Mouse (Mus musculus): Measurements from ENCODE around the gene Rhox3g.
"Not testable (repeated sequence)": the region's sequence is repeated elsewhere in the genome, so short reads cannot be mapped to it uniquely, and the experiment has no call there.

The Rhox3g gene

DNA sequence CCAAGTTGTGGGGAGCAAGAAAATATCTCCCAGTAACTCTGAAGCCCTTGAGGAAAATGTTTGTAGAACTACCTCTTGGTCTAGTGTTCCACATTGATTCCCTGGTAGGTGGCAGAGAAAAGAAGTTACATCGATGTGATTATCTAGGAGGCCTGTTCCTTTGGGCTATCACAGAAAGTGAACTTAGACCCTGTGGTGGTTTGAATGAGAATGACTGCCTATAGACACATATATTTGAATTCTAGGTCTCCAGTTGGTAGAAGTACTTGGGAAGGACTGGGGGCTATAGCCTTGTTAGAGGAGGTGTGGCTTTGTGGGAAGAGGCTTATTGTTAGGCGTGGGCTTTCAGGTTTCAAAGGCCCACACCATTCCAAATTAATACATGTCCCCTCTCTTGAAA is at the start of gene Rhox3g:
Gene Rhox3g (minus strand): TSS at position 101 of the 400 bp plus-strand sequence.
- DNase-seq (ENCODE audit: low spot score): not testable (repeated sequence)

DNA sequence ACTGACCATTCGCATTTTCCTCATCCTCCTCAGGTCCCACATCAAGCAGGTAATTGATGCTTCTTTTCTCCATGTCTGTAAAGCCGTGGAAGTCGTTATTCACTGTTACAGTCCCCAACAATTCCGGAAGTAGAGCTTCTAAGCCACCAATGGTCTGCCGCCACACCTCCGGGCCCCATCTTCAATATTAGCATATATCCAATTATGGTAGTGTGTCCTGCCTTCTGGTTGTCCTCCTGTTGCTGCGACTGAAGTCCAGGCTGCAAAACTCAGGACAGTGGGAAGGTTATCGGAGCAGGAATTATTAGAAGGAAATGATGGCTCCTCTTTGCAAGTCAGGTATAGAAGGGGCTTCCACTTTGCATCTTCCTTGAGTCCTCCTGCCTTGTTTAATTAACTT is 44.8 kb upstream of the Rhox3g start, which contains the start of gene Rhox2h:
Gene Rhox2h (minus strand): TSS at position 101 of the 400 bp plus-strand sequence.
- not testable (repeated sequence) for DNase-seq (ENCODE audit: low spot score)

DNA sequence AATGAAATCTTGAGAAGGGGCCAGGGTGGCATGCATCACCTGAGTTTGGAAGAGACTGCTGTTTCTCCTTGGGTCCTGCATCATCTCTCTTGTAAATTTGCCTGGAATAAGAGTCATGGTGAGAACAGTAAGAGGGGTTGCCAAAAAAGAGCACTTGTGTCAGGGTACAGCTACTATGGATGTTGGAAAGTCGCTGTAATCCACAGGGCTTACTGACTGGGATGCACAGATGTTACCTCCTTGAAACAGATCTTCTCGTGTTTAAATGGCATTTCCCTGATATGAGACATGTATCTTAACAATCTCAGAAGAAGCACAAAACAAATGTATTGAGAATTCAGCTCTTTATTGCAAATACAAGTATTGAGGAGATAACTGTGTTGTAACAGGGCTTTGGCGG is 40.3 kb upstream of the Rhox3g start, which contains the start of gene Rhox3h:
Gene Rhox3h (minus strand): TSS at position 101 of the 400 bp plus-strand sequence.
- DNase-seq (ENCODE audit: low spot score): not testable (repeated sequence)

DNA sequence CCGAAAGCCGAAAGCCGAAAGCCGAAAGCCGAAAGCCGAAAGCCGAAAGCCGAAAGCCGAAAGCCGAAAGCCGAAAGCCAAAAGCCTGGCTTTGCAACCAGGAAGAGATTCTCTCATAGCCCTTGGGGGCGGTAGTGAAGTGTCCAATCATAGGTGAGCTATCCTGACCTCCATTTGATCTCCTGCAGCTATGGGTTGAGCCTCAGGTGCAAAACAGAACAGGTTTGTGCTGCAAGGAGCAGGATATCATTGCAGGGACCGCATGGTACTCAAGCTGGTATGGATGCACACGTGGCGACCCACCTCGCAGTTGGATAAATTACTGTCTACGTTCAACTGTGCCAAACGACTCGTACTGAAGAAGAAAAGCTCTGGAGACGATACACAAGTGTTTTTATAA is 22.8 kb upstream of the Rhox3g start, which contains the start of gene Rhox4g:
Gene Rhox4g (minus strand): TSS at position 101 of the 400 bp plus-strand sequence.
- not testable (repeated sequence) for DNase-seq (ENCODE audit: low spot score)

DNA sequence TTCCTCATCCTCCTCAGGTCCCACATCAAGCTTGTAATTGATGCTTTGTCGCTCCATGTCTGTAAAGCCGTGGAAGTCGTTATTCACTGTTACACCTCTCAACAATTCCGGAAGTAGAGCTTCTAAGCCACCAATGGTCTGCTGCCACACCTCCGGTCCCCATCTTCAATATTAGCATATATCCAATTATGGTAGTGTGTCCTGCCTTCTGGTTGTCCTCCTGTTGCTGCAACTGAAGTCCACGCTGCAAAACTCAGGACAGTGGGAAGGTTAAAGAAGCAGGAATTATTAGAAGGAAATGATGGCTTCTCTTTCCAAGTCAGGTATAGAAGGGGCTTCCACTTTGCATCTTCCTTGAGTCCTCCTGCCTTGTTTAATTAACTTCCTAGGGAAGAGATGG is 15.0 kb upstream of the Rhox3g start, which contains the start of gene Rhox2g:
Gene Rhox2g (minus strand): TSS at position 101 of the 400 bp plus-strand sequence.
- not testable (repeated sequence) for DNase-seq (ENCODE audit: low spot score)

DNA sequence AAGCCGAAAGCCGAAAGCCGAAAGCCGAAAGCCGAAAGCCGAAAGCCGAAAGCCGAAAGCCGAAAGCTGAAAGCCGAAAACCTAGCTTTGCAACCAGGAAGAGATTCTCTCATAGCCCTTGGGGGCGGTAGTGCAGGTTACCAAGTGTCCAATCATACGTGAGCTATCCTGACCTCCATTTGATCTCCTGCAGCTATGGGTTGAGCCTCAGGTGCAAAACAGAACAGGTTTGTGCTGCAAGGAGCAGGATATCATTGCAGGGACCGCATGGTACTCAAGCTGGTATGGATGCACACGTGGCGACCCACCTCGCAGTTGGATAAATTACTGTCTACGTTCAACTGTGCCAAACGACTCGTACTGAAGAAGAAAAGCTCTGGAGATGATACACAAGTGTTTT is 20.8 kb downstream of the Rhox3g start, which contains the start of gene Rhox4f:
Gene Rhox4f (minus strand): TSS at position 101 of the 400 bp plus-strand sequence.
- DNase-seq (ENCODE audit: low spot score): not testable (repeated sequence)

DNA sequence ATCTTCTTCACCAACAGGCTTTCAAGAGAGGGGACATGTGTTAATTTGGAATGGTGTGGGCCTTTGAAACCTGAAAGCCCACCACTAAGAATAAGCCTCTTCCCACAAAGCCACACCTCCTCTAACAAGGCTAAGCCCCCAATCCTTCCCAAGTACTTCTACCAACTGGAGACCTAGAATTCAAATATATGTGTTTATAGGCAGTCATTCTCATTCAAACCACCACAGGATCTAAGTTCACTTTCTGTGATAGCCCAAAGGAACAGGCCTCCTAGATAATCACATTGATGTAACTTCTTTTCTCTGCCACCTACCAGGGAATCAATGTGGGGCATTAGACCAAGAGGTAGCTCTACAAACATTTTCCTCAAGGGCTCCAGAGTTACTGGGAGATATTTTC is 47.7 kb downstream of the Rhox3g start, which contains the start of gene Rhox3f:
Gene Rhox3f (plus strand): TSS at position 301 of the 400 bp plus-strand sequence.
- not testable (repeated sequence) for DNase-seq (ENCODE audit: low spot score)
